Mouse (Mus musculus) cortical plate, adult 2 months (tissue): ENCODE data around the gene Katnb1.

Experiments used
- CTCF ChIP-seq: fragments of 200-500 bp; IDR thresholded peaks from 2 replicates; pipeline ENCODE4 v1.5.1; 2011; ENCODE audit warnings: mild to moderate bottlenecking, control low read depth, low read length; ENCODE audit not compliant: insufficient read depth; ENCODE audit errors: extremely low read depth
- POLR2A ChIP-seq: fragments of 200-500 bp; IDR thresholded peaks from 2 replicates; pipeline ENCODE4 v1.6.1; 2011; ENCODE audit warnings: mild to moderate bottlenecking, low read length, control low read depth; ENCODE audit not compliant: insufficient read depth; ENCODE audit errors: extremely low read depth

DNA sequence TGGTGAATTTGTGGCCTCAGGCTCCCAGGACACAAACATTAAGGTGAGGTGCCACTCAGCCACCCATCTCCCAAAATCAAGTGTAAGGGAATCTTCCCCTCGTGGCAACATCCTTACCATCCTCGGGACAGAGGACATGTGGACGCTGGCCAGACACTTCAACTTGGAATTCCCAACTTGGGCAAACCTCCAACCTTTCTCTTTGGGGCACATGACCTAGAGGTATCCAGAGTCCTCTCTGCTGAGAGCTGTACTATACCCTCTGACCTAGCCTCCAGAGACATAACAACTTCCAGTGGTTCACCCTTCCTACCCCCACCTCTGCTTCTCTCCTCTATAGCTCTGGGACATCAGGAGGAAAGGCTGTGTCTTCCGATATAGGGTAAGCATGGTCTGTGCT lies 12.6 kb downstream of the Katnb1 start:
- TF ChIP-seq CTCF (no peak), POLR2A (no peak)
